Mouse (Mus musculus): ENCODE measurements at regions not wholly inside any gene's neighbourhood (a gene's known extent, or its start where the extent isn't known, plus 50 kb on each side); places are given as distances from the start of the nearest gene placed in this dataset.

DNA sequence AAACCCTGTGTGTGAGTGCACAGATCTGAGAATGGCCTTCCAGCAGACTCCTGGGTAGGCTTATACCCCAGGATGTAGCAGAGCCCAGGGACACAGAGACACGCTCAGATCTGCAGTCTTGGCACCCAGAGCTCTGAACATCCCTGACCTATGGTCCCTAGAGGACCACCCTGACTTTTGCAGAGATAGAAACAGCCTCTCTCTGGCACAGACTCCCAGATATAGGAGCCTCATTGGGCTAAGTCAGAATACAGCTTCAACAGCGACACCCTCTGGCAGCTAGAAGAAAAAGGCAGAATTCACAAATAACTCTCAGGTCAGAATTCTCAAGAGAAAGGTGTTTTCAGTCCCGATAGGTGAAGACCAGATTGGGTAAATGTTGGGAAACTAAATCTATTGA, 115.3 kb upstream of the Clint1 start:
- no peak overlapping the region for H3K4me2 ChIP-seq (replicated peaks)
- no peaks in the 10 kb centered on the region for H3K27me3 ChIP-seq
- H3K4me1 ChIP-seq: no peaks in the 10 kb centered on the region
- no peak overlapping the region for H3K4me3 ChIP-seq
- no peak for ATAC-seq (ENCODE audit: low FRiP score, low read depth)
- H3K9ac ChIP-seq (replicated peaks): no peak overlapping the region
- 44% methylated on average over 3 of the region's 3 CpGs for WGBS
- no peak overlapping the region for H3K27ac ChIP-seq (replicated peaks)
- H3K36me3 ChIP-seq: no peaks in the 10 kb centered on the region
- no peaks in the 10 kb centered on the region for H3K9me3 ChIP-seq

DNA sequence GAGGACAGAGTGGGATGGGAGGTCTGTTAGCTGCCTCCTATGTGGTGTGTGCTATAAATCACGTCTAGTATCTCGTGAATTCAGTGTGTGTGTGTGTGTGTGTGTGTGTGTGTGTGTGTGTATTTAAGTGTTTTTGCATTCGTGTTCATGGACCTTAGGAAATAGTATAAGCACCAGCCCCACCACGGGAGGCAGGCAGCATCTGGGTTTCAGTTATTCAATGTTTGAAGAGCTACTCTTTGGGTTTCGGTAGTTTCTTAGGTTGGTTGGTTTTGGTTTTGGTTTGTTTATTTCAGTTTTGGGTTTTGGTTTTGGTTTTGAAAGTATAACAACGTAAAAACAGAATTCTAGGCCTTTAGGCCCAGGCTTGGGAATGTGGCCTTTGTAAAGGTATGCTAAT, 113.5 kb upstream of the Clint1 start:
- H3K27ac ChIP-seq (replicated peaks): no peak overlapping the region
- no peak overlapping the region for H3K9ac ChIP-seq (replicated peaks)
- no peaks in the 10 kb centered on the region for H3K9me3 ChIP-seq
- no peak for ATAC-seq (ENCODE audit: low FRiP score, low read depth)
- H3K27me3 ChIP-seq: no peaks in the 10 kb centered on the region
- no peak overlapping the region for H3K4me2 ChIP-seq (replicated peaks)
- no peaks in the 10 kb centered on the region for H3K4me1 ChIP-seq
- no peak overlapping the region for H3K4me3 ChIP-seq
- no peaks in the 10 kb centered on the region for H3K36me3 ChIP-seq
- WGBS: 85% methylated on average over 6 of the region's 6 CpGs

DNA sequence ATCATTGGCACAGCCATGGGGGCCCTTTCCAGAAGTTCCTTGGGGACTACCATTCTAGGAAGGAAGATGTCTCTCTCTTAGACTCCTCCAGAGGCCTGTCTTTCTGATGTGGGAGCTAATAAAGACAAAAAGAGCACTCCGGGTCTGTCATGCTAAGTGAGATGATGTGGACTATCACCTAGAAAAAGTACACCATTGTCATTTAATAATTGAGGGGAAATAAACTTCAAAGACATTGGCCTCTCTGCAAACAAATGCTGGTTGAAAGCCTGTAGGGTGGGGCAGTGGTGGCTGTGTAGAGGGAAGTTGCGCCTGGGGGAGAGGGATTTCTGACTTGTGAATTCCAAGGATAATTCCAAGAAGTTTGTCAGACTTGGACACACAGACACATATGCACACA, 105.9 kb upstream of the Clint1 start:
- no peaks in the 10 kb centered on the region for H3K36me3 ChIP-seq
- no peak overlapping the region for H3K27ac ChIP-seq (replicated peaks)
- H3K4me3 ChIP-seq: no peak overlapping the region
- WGBS: 89% methylated on average over 2 of the region's 2 CpGs
- no peak overlapping the region for H3K9ac ChIP-seq (replicated peaks)
- H3K9me3 ChIP-seq: 0 out of 2 replicates have a peak, but pooled peaks cover 7% of the 10 kb centered on the region
- no peaks in the 10 kb centered on the region for H3K27me3 ChIP-seq
- H3K4me2 ChIP-seq (replicated peaks): no peak overlapping the region
- ATAC-seq (ENCODE audit: low FRiP score, low read depth): no peak
- H3K4me1 ChIP-seq: no peaks in the 10 kb centered on the region

DNA sequence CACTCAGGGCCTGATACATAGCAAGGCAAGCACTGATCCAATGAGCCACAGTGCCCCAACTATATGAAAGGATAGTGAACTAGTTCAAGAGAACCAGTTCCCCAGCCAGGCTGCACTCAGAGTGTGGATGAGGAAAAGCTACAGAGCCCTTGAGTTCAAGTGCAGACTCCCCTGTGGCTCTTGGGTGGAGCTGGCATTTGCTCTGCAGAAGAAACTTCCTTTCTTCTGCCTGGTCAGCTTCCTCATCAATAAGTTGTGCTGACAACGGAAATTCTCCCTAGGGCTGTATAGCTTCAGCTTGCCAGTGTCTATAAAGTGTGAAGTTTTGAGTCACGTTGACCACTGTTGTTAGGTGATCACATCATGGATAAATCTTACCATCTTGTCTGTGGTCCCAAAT, 101.6 kb upstream of the Clint1 start:
- no peak overlapping the region for H3K27ac ChIP-seq (replicated peaks)
- 83% methylated on average over 2 of the region's 2 CpGs for WGBS
- H3K4me2 ChIP-seq (replicated peaks): no peak overlapping the region
- no peaks in the 10 kb centered on the region for H3K4me1 ChIP-seq
- no peaks in the 10 kb centered on the region for H3K9me3 ChIP-seq
- no peak overlapping the region for H3K9ac ChIP-seq (replicated peaks)
- H3K4me3 ChIP-seq: no peak overlapping the region
- H3K36me3 ChIP-seq: no peaks in the 10 kb centered on the region
- ATAC-seq (ENCODE audit: low FRiP score, low read depth): no peak
- H3K27me3 ChIP-seq: no peaks in the 10 kb centered on the region

DNA sequence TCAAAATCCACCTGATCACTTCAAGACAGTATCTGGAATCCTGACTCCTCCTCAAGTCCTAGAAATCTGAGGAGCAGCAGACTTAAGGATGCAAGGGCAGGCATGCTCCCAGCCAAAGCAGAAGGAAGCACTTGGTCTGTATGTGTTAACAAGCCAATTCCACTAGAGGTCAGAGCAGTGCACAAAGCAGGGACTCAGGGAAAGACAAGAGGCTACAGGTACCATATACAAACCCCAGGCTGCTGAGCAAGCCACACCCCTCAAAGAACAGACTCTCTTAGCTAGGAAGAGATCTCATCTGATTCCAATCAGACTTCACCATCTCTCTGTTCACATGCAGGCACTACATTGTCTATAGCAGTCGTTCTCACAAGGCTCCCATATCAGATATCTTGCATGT, 99.6 kb upstream of the Clint1 start:
- H3K36me3 ChIP-seq: no peaks in the 10 kb centered on the region
- H3K4me1 ChIP-seq: no peaks in the 10 kb centered on the region
- H3K27me3 ChIP-seq: no peaks in the 10 kb centered on the region
- no peaks in the 10 kb centered on the region for H3K9me3 ChIP-seq
- H3K27ac ChIP-seq (replicated peaks): no peak overlapping the region
- ATAC-seq (ENCODE audit: low FRiP score, low read depth): peak; percentile 72
- no peak overlapping the region for H3K4me3 ChIP-seq
- 42% methylated on average over 1 of the region's 1 CpGs for WGBS
- no peak overlapping the region for H3K9ac ChIP-seq (replicated peaks)
- H3K4me2 ChIP-seq (replicated peaks): no peak overlapping the region

DNA sequence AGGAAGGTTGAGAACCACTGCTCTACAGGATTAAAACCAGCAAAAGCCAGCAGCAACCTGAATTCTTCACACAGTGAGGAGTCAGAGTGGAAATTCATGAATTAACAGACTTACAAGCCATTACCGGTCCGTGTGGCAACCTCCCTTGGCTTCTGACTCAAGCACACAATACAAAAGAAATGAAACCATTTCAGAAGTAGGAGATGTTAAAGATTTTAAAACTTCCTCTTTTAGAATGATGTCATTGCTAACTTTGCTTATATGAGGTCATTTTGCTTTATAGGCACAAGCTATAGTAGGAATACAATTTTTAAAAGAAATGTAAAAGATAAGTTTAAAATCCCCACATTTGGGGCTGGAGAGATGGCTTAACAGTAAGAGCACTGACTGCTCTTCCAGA, 99.1 kb upstream of the Clint1 start:
- Histone ChIP-seq H3K27ac (replicated peaks) (no peak overlapping the region), H3K4me1 (no peaks in the 10 kb centered on the region), H3K9me3 (no peaks in the 10 kb centered on the region), H3K27me3 (no peaks in the 10 kb centered on the region), H3K4me3 (no peak overlapping the region), H3K9ac (replicated peaks) (no peak overlapping the region), H3K36me3 (no peaks in the 10 kb centered on the region), H3K4me2 (replicated peaks) (no peak overlapping the region)
- no peak for ATAC-seq (ENCODE audit: low FRiP score, low read depth)
- 65% methylated on average over 2 of the region's 2 CpGs for WGBS

DNA sequence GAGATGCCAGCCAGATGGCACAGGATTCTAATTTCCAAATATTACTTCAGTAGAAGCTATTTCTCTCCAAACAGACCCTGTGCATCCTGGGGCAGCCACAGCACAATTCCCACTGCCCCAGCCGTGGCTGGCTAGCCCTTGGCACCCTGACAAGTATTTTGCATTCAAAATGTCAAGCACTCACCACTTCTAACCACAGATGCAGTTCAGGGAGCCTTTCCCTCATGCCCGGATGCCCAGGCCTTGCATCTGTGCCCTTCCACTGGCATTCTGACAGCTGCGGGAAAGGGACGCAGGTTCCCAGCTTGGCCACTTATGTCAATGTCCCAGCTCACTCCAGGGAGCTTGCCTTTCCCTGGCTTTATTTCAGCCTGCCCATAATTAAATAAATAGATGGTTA, 84.8 kb upstream of the Clint1 start:
- ATAC-seq (ENCODE audit: low FRiP score, low read depth): no peak
- no peaks in the 10 kb centered on the region for H3K36me3 ChIP-seq

DNA sequence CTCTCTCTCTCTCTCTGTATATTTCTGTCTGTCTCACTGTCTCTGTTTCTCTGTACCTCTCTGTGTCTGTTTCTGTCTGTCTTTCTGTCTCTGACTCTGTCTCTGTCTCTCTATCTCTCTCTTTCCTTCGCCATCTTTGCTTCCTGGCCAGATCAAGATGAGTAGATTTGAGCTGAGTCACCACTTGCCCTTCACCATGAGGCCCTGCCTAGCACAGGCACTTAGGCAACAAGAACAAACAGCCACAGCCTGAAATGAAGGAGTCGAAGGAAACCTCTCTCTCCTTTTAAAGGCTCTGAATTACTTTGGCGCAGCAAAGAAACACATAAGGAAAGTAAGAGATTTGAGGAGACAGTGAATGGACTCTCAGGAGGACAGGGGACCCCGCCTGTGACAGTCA, 69.4 kb upstream of the Clint1 start:
- WGBS: 88% methylated on average over 4 of the region's 4 CpGs
- no peak overlapping the region for H3K4me3 ChIP-seq
- H3K4me1 ChIP-seq: 0 out of 2 replicates have a peak, but pooled peaks cover 4% of the 10 kb centered on the region
- H3K9me3 ChIP-seq: no peaks in the 10 kb centered on the region
- H3K36me3 ChIP-seq: no peaks in the 10 kb centered on the region
- no peak for ATAC-seq (ENCODE audit: low FRiP score, low read depth)
- no peaks in the 10 kb centered on the region for H3K27me3 ChIP-seq
- no peak overlapping the region for H3K9ac ChIP-seq (replicated peaks)
- no peak overlapping the region for H3K4me2 ChIP-seq (replicated peaks)
- H3K27ac ChIP-seq (replicated peaks): no peak overlapping the region

More for the DNA sequence above, 84.8 kb upstream of the Clint1 start:
- H3K27ac ChIP-seq (replicated peaks): no peak overlapping the region
- WGBS: 74% methylated on average over 4 of the region's 4 CpGs
- H3K9me3 ChIP-seq: no peaks in the 10 kb centered on the region
- no peak overlapping the region for H3K9ac ChIP-seq (replicated peaks)
- no peak overlapping the region for H3K4me2 ChIP-seq (replicated peaks)
- no peaks in the 10 kb centered on the region for H3K4me1 ChIP-seq
- H3K27me3 ChIP-seq: no peaks in the 10 kb centered on the region
- no peak overlapping the region for H3K4me3 ChIP-seq

DNA sequence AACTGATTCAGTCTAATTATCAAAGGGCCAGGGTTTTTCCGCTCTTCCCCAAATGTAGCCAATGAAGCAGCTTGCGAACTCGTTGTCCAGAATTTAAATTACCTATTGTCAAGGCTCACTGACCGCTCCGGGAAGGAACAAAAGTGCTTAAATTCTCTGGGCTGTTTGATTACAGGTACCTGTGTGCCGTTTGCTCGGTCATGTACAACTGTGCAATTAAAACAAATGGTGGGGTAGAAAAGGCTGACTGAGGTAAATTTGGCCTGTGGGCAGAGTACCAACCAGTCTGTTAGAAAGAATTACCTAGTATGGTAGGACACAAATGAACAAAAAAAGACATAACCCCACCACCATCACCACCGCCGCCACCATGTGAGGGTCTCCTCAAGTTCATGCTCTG, 66.0 kb upstream of the Clint1 start:
- WGBS: 73% methylated on average over 9 of the region's 9 CpGs
- H3K36me3 ChIP-seq: no peaks in the 10 kb centered on the region
- H3K27ac ChIP-seq (replicated peaks): no peak overlapping the region
- no peak for ATAC-seq (ENCODE audit: low FRiP score, low read depth)
- H3K27me3 ChIP-seq: no peaks in the 10 kb centered on the region
- H3K9ac ChIP-seq (replicated peaks): no peak overlapping the region
- H3K9me3 ChIP-seq: no peaks in the 10 kb centered on the region
- H3K4me1 ChIP-seq: peaks cover 9% of the 10 kb centered on the region; the same call in 1 of the 2 replicates
- H3K4me2 ChIP-seq (replicated peaks): no peak overlapping the region
- no peak overlapping the region for H3K4me3 ChIP-seq

DNA sequence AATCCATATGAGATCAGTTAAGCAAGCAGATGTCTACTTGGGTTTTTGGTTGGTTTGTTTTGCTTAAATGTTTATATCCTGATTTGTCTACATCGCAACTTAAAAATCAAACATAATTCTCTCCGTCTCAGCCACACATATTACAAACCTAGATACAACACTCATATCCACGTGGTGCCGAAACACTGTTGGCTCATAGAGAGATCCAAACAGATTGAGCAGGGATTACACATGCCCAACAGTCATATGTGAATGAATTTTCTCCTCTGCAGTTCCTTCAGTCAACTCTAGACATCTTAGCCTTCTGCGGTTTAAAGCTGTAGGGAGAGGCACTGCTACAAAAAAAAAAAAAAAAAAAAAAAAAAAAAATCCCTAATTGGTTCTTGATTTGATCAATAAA, 64.4 kb upstream of the Clint1 start:
- Histone ChIP-seq H3K36me3 (no peaks in the 10 kb centered on the region), H3K9ac (replicated peaks) (no peak overlapping the region), H3K4me2 (replicated peaks) (no peak overlapping the region), H3K27ac (replicated peaks) (no peak overlapping the region), H3K4me3 (no peak overlapping the region), H3K9me3 (no peaks in the 10 kb centered on the region), H3K4me1 (peaks cover 9% of the 10 kb centered on the region; the same call in 1 of the 2 replicates), H3K27me3 (no peaks in the 10 kb centered on the region)
- no peak for ATAC-seq (ENCODE audit: low FRiP score, low read depth)
- WGBS: 95% methylated on average over 5 of the region's 5 CpGs

DNA sequence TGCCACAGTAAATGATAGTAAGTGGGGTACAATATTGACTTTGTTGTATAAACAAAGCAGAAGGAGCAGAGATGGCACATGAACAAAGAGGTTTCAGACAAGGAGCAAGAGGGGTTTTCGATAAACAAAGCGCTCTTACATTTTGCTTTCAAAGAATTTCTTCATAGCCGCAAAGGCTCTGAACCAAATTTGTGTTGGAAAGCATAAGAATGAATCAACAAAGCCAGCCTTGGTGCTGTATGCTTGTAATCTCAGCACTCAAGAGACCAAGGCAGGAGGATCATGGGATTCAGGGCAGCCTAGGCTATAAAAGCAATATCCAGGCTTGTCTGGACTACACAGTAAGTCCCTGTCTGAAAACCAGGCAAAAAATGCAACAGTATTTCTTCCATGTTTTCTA, 62.0 kb upstream of the Clint1 start:
- Histone ChIP-seq H3K27ac (replicated peaks) (no peak overlapping the region), H3K9ac (replicated peaks) (no peak overlapping the region), H3K4me1 (peaks cover 9% of the 10 kb centered on the region; the same call in 1 of the 2 replicates), H3K4me2 (replicated peaks) (no peak overlapping the region), H3K27me3 (no peaks in the 10 kb centered on the region), H3K9me3 (no peaks in the 10 kb centered on the region), H3K4me3 (no peak overlapping the region), H3K36me3 (no peaks in the 10 kb centered on the region)
- 79% methylated on average over 3 of the region's 3 CpGs for WGBS
- no peak for ATAC-seq (ENCODE audit: low FRiP score, low read depth)

DNA sequence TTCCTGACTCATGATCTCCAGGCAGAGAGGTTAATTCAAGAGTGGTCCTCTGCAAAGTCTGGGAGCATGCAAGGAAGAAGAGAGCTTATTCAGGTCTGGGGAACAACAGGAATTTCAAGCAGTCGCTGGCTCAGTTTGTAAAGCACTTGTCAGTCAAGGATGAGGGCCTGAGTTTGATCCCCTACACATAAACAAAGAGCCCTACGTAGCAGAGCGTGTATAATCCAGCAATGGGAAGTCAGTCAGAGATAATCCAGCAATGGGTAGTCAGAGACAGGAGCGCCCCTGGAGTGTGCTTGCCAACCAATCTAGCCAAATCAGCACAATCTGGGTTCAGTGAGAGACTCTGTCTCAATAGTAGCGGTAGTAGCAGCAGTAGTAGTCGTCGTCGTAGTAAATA, 61.3 kb upstream of the Clint1 start:
- no peak overlapping the region for H3K27ac ChIP-seq (replicated peaks)
- no peak for ATAC-seq (ENCODE audit: low FRiP score, low read depth)
- H3K4me1 ChIP-seq: peaks cover 9% of the 10 kb centered on the region
- 33% methylated on average over 8 of the region's 8 CpGs for WGBS
- no peaks in the 10 kb centered on the region for H3K36me3 ChIP-seq
- H3K9ac ChIP-seq (replicated peaks): no peak overlapping the region
- H3K4me3 ChIP-seq: no peak overlapping the region
- no peak overlapping the region for H3K4me2 ChIP-seq (replicated peaks)
- no peaks in the 10 kb centered on the region for H3K27me3 ChIP-seq
- no peaks in the 10 kb centered on the region for H3K9me3 ChIP-seq

DNA sequence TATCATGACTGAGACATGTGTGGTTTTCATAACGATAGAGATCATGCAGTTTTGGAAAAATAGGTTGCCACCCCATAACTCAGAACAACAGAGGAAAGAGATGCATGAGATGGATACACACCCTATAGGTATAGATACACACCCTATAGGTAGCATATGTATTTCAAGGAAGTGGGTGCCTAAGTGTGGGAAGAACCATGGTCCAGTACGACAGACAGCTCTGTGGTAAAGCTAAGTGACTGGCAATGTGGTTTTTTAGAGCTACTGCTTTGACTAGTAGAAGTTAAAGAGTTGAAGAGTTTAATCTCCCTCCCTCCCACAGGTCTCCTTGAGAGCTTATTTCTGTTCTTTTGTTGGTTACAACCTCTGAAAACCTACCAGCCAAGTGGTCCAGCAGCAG, 60.2 kb upstream of the Clint1 start:
- no peak overlapping the region for H3K4me3 ChIP-seq
- ATAC-seq (ENCODE audit: low FRiP score, low read depth): no peak
- no peak overlapping the region for H3K4me2 ChIP-seq (replicated peaks)
- H3K4me1 ChIP-seq: peaks cover 8% of the 10 kb centered on the region
- H3K9ac ChIP-seq (replicated peaks): no peak overlapping the region
- no peaks in the 10 kb centered on the region for H3K27me3 ChIP-seq
- no peaks in the 10 kb centered on the region for H3K36me3 ChIP-seq
- no peak overlapping the region for H3K27ac ChIP-seq (replicated peaks)
- WGBS: 95% methylated on average over 2 of the region's 2 CpGs
- no peaks in the 10 kb centered on the region for H3K9me3 ChIP-seq
